Mouse (Mus musculus) cerebellum, postnatal 10 days (tissue): ENCODE measurements around the gene B430305J03Rik.
A peak's percentile ranks its signal among the peaks of the same experiment; 100 is the strongest.

Experiments used
- DNase-seq, 2 experiments: peaks; one replicate each; pipeline ENCODE4 v3.0.0; 2021; ENCODE audit warnings: mixed read lengths in 2 of 2

The B430305J03Rik gene

DNA sequence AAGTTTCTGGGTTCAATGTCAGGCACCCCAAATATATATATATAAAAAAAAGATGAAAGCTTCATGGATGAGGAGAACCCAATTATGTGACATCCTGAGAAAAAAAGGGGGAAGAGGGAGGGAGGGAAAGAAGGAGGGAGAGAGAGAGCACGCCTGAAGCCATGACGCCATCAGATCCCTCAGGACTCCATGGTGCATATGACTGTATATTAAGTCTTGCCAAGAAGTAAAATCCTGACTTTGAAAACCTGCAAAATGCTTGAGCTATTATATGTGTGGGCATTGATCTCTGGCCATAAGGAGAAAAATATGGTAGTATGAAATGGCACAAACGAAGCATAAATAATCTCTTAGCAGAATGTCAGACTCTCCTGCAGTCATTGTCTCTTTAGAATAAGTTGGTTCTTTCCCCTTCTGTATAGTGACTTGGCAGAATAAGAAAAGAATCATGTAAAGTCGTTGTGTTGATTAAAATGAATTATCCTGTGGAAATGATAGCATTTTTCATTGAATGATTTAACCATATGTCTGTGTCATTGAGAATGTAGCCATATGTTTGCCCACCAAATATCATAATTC is 17.6 kb downstream of the B430305J03Rik start:
- DNase-seq: no peak

GRCm38 (mm10) chr3:61345636-61346035 is 20.1 kb downstream of the B430305J03Rik start:
- DNase-seq: no peak

GRCm38 (mm10) chr3:61344031-61344430 is 21.7 kb downstream of the B430305J03Rik start:
- DNase-seq: no peak

GRCm38 (mm10) chr3:61340321-61340720 is 25.4 kb downstream of the B430305J03Rik start:
- peak; percentile 10 to 22 for DNase-seq

DNA sequence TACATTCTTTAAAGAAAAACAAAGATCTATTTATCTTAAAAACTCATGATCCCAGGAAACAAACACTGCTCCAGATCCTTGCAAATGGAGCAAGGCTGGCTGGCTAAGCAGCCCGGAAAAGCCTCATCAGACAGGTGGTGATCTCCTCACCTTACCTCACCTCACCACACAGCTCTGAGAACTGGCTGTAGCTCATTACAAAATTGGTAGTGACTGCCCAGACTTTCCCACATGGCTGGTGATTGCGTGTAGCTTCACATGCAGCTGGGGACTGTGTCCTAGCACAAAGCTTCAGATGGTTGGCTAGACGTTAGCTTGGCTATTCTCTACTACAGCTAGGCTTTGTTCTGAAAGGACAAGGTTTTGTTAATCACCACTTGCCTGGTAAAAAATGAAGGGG is 28.5 kb downstream of the B430305J03Rik start:
- no peak for DNase-seq

GRCm38 (mm10) chr3:61336205-61336604 is 29.5 kb downstream of the B430305J03Rik start:
- no peak for DNase-seq

- DNase-seq: no peak
Measured at GRCm38 (mm10) chr3:61321632-61322031, 44.1 kb downstream of the B430305J03Rik start.

DNA sequence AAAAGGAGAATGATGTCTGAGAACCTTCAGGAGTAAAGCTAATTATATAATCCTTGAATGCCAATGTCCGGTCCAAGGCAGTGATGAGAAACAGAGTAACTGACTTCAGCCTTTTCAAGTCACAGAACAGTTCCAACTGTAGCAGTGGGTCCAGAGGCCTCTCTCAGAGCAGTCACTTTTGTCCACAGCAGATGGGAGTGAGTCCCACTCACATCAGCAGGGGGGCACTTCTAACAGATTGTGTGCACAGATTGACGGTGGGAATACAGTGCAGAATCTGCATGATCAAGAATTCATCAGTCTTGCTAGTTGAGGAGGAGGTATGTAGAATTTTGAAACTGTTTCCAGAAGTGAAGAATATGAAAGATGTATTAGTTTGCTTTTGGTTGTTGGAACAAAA is 45.7 kb downstream of the B430305J03Rik start:
- DNase-seq: peak; percentile 39 to 50

GRCm38 (mm10) chr3:61315002-61315401 is 50.7 kb downstream of the B430305J03Rik start:
- DNase-seq: no peak
